Mouse (Mus musculus) CD4-positive helper T cell, adult 2 months (primary cell): ENCODE measurements around the gene Crk.
A peak's percentile ranks its signal among the peaks of the same experiment; 100 is the strongest.
"Not testable (repeated sequence)": the region's sequence is repeated elsewhere in the genome, so short reads cannot be mapped to it uniquely, and the experiment has no call there.

Experiments used
- DNase-seq: peaks from one replicate; pipeline ENCODE4 v3.0.0-alpha.2; 2012; ENCODE audit warnings: low read depth, missing footprints, low spot score

Gene Crk

DNA sequence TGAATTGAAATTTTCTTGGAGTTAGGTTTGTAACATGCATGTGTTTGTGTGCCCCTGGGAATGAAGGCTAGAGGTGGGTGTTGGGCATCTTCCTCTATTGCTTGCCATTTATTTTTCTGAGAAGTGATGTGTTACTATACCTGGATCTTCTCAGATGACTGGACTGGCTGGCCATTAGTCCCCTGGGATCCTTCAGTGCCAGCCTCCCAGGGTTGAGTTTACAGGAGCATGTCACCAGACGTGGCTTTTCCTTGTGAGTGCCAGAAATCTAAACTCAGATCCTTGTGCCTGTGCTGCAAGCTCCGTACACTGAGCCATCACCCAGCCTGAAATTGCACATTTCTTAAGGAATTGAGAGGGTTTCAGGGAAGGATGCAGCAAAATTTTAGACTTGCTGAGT, 5.9 kb downstream of the Crk start:
- DNase-seq, result no peak

DNA sequence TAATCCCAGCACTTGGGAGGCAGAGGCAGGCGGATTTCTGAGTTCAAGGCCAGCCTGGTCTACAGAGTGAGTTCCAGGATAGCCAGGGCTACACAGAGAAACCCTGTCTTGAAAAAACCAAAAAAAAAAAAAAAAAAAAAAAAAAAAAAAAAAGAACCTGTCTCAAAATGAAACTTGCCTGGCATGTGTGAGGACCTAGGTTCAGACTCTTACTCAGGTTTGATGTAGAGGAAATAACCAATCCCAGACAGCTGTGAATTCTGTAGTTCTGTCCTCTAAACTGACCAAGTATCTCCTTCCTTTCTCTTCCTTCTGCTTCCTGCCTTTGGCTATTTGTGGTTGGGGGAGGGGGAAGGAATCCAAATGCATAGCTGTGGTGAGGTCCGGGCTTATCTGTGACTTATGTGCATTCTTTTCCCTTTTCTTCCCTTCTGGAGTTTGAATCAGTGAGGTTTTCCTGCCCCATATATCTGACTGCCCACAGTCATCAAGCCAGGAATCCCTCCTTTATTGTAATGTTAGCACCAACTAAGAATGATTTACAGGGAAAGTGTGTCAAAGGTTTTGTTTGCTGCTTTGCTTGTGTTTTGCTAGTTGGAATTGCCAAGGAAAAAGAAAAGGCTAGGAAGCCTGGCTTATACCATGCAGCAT, 8.4 kb downstream of the Crk start:
- no peak for DNase-seq

DNA sequence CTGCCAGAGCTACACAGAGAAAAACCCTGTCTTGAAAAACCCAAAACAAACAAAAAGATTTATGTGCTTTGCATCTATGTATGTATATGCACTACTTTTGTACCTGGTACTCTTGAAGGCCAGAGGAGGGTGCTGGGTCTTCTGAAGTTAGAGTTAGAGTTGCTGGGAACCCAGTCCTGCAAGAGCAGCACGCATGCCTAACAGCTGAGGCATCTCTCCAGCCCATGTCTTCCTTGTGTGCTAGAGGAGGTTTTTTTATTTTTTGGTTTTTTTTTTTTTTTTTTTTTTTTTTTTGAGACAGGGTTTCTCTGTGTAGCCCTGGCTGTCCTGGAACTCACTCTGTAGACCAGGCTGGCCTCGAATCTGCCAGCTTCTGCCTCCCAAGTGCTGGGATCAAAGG, 9.1 kb downstream of the Crk start:
- no peak for DNase-seq

DNA sequence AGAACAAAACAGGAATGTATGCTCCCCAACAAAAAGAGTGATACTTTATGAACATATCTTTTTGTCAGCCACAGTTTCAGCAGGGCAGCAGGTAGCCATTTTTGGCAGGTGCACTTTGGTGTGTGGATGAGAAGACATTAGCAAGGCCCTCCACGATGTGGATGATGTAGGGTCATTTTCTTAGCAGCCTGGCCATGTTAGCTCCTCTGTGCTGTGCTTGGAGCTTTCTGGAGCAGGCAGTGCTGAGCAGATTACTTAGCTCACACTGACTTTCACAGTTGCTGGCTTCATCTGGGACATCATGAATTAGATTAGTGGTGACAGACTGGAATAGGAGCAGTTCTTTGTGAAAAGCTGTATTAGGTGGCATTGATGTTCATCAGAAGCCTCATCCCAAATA, 10.9 kb downstream of the Crk start:
- DNase-seq, result no peak

DNA sequence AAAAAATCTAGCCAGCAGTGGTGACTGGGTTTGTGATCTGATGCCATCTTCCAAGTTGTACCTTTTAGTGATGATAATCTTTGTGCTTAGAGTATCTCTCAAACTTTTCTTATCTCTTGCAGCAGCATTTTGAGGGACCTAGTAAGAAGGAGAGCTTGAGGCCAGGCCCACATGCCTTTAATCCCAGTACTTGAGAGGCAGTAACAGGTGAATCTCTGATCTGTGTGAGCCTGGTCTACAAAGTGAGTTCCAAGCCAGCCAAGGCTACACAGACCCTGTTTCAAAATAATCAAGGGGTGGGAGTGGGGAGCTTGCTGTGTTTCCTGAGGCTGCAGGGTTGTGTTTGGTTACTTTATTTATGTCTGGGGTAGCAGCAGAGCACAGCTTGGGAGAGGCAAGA, 12.0 kb downstream of the Crk start:
- no peak for DNase-seq

DNA sequence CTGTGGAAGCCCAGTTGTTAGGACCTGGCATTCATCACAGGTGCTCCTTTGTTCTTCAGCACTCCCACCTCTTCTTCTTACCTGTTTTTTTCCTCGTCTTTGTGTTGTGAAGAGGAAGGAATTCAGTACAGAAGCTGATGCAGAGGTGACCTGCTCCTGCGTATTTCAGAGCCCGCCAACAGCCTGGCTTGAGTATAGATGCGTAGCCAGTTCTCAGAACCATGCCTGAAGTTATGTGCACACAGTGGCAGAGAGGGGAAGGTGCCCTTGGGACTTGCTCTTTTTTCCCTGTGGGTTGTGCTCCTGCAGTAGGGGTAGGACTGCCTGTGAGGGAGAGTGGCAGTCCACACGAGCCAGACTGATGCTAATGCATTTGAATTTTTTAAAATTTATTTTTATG, 14.5 kb downstream of the Crk start:
- no peak for DNase-seq

DNA sequence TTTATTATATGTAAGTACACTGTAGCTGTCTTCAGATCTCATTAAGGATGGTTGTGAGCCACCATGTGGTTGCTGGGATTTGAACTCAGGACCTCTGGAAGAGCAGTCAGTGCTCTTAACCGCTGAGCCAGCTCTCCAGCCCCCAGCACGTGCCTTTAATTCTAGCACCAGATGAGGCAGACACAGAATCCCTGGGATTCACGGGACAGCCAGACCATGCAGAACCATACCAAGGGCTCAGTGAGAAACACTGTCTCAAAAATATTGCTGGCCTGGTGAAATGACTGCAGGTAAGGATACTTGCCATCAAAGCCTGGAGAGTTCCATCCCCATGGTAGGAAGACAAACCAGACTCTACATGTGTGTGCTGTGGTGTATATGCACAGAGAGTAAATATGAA, 18.4 kb downstream of the Crk start:
- DNase-seq, result not testable (repeated sequence)

DNA sequence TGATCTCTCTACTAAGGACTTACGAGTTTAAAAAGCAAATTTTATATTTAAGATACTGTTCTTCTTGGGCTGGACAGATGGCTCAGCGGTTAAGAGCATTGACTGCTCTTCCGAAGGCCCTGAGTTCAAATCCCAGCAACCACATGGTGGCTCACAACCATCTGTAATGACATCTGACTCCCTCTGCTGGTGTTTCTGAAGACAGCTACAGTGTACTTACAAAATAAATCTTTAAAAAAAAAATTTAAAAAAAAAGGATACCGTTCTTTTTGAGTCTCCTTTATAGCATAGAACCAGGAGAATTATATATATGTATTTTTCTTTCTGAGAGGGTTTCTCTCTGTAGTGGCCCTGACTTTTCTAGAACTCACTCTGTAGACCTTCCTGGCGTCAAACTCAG, 21.5 kb downstream of the Crk start:
- no peak for DNase-seq

DNA sequence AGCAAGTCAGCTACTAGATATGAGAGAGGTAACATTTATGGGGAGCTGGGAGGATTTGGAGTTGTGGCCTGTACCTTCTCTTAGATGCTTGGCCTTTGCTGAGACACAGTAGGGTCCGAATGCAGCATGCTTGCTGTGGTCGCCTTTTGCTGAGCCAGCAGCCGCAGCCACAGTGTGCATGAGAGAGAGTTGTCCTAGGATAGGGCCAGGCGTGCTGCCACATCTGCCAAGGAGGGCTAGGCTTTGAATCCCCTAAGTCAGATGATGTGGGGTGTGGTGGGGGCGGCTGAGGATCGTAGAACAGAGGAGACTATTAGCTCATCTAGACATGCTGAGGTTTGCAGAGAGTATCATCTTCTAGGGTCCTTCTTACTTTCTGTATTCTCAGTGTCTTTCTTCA, 23.7 kb downstream of the Crk start:
- no peak for DNase-seq

DNA sequence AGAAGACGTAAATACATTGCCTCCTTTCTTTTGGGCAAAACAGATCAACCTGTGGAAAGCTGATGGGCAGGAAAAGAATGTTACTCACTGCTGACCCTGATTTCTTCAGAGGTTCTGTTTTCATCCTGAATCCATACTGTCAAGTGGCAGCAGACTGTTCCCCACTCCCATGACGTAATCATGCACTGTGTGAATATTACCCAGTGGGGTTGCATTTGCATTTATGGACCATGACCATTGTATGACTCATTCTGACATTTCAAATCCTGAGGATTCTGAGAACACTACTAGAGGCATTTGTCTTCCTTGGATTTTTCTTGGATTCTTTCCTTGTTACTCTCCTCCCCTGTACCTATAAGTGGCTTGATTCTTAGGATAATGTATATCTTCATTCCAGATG, 24.7 kb downstream of the Crk start:
- DNase-seq, result no peak

DNA sequence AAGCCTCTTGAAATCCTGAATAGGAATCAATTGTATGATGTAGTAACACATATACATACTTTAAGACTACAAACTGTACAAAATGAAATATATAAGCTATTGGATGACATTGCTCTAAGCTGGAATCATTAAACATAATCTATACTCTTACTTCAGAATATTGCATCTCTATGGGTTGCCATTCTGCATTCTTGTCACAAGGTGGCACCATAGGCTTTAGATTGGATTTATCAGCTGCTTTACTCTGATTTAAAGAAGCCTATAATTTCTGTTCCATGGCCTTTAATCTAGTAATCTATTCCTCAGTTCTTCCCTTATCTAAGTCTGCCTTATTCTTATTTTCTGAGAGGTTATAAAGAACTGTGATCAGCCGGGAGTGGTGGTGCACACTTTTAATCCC, 34.9 kb downstream of the Crk start:
- DNase-seq, result peak; percentile 55

DNA sequence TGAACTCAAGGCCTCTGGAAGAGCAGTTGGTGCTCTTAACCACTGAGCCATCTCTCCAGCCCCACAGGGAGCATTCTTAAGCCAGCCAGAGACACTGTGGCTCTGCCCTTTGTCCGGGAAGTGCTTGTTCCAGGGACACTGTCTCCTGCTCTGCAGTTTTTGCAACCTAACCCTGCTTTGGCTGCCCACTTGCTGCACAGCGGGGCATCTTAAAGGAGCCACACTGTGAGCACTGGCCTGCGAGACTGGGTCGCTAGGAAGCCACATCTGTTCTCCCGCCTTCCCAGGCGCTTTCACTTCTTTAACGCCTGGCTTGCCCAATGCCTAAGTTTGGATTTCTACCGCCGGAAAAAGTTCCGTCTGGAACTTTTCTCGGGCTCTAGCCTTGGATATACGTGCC, 36.5 kb downstream of the Crk start:
- DNase-seq, result no peak

DNA sequence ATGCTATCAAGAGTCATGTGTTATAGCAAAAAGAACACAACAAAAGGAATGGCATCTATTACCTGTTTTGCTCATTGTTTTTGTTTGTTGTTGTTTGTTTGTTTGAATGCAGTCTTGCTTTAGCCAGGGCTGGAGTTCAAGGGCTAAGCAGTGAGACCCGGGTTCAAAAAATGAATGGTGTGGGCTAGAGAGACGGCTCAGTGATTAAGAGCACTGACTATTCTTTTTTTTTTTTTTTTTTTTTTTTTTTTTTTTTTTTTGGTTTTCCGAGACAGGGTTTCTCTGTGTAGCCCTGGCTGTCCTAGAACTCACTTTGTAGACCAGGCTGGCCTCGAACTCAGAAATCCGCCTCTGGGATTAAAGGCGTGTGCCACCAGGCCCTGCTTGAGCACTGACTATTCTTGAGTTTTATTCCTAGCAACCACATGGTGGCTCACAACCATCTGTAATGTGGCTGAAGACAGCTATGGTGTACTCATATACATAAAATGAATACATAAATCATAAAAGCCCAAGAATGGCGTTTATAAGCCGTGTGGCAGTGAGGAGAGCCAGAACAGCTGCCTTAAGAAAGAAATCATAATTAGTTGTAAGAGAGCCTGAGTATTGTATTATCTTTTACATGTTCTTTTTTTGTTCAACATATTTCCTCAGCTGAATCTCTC, 37.7 kb downstream of the Crk start:
- no peak for DNase-seq

DNA sequence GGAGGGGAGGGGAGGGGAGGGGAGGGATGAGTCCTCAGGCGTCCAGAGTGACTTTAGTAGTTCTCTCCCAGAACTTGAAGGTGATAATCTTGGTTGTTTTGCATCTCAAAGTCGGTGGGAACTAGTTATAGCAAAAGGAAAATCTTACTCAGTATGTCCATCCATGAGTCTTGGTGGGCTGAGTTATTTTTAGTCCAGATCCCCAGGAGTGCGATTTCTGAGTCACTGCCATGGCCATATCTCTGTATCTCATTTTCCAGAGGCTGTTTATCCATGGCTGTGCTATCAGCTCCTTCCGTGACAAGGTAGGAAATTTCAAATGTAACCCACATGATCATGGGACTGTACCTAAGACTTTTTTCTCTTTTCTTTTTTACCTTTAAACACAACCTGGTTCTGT, 43.3 kb downstream of the Crk start:
- DNase-seq, result no peak

DNA sequence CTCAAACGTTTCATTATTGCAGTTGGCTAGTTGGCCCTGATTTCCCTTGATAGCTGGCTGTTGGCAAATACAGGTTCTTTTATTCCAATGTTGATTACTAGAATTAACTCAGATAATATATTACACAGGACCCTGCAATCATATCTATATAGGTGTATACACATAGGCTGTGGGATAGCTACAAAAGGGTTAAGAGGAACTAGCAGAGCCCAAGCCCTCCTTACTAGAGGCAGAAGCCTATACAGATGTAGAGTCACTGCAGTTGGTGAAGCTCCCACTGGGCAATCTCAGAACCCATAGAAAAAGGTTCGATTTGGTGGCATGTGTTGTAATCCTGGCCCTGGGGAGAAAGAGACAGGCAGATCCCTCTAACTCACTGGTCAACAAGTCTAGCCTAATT, 48.1 kb downstream of the Crk start:
- no peak for DNase-seq

DNA sequence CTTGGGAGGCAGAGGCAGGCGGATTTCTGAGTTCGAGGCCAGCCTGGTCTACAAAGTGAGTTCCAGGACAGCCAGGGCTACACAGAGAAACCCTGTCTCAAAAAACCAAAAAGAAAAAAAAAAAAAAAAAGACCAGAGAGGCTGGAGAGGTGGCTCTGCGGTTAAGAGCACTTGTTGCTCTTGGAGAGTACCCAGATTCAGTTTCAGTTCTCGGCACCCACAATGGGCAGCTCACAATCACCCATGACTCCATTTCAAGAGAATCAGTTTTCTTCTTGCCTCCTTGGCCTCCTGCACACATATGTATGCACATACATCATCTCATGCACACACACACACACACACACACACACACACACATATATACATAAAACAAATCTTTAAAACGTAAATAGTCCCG, 48.6 kb downstream of the Crk start:
- peak; percentile 37 for DNase-seq

DNA sequence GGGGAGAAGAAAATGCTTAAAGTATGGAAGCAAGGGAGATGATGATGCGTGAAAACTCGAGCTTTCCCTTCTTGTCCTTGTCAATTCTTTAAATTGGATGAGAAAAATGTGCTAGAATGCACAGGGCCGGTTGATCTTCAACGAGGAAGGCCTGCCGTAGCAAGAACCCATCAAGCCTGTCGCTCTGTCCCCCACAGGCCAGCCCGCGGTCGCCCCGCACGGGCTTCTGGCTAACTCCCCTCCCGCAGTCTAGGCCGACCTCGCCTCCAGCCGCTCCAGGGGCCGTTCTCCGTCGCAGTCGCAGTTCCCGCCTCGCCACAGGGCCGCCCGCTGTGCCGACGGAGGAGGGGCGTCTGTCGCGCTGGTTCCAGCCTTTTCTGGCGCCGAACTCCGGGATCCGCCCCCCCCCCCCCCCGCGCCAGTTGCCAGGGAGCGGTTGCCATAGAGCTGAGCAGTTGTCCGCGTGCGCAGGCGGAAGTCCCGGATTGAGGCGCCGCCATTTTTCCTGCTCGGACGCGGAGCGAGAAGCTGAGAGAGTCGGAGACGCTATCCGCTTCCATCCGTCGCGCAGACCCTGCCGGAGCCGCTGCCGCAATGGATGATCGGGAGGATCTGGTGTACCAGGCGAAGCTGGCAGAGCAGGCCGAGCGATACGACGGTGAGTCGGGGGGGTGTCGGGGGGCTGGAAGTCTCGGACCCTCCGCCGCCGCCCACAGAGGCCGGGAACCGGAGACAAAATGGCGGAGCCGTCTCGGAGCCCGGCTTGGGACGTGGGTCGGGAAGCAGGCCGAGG, 53.6 kb downstream of the Crk start, which contains the start of gene Ywhae:
TSS of gene Ywhae (plus strand) at position 436 of the 793 bp plus-strand sequence.
- peak; percentile 97 for DNase-seq

DNA sequence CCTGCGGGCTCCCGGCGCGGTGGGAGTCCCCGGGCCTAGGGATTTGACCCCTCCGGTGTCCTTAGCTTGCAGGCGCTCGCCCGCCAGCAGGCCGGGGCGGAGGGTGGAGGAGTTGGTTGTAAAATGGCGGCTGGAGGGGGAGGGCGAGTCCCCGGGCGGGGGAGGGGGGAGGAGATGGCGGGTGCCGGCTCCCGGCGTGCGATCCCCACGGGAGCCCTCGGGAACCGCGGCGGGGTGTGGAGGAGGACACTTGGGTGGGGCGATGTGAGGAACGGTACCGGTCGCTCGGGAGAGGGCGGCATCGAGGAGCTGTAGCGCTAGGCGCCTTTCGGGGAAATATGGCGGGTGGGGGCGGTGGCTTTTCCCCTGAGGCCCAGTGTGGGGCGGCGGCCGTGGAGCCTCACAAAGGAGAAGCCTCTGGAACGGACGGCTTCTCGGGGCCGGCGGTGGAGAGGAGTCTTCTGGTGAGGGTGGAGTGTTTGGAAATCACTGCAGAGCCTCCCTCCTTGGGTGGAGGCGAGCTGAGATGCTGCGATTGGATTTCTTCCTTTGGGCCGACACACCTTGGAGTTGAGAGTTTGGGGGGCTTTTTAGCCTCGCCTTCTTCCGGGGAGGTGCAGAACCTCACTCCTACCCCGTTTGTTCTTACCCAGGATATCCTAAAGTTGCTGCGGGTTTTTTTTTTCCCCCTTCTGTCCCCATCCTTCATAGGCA, 54.3 kb downstream of the Crk start:
- no peak for DNase-seq

DNA sequence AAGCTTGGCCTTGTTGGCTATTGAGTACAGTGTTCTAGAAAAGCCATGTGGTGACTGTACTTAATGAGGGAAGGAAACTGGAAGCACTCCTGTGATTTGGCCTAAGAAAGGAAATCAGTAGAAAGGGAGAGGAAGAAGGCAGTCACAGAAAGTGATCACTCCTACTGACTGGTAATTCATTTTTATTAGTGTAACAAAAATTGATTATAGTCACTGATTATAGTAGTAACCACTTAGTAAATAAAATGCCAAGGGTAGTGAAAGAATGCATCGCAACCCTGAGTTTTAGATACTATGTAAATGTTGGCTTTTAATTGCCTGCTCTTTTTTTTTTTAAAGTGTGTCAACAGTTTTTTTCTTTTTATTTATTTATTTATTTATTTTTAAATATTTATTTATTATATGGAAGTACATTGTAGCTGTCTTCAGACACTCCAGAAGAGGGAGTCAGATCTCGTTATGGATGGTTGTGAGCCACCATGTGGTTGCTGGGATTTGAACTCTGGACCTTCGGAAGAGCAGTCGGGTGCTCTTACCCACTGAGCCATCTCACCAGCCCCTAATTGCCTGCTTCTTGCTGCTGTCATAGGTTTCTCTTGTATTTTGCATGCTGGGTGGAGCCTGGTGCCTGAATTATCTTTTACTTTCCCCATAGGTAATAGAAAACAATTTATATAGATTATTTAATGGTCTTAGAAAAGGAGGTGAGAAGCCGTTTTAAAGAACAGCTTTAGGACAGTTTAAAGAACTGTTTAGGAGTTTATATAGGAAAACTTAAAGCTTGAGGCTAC, 56.6 kb downstream of the Crk start:
- no peak for DNase-seq

DNA sequence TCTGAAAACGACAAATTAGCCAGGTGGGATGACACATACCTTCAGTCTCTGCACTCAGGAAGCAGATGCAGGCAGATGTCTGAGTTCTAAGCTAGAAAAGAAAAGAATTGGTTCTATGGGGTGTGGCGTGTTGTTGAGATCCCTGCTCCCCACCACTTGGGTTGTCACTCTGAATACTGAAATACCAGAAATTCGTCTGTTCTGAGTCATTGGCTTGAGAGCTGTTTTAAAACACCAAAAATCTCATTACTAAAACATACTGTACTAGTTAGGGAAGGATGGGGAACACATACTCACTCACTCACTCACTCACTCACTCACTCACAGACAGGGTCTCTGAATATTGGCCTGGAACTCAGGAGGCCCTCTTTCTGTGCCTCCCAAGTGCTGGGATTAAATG, 57.9 kb downstream of the Crk start:
- DNase-seq, result no peak

DNA sequence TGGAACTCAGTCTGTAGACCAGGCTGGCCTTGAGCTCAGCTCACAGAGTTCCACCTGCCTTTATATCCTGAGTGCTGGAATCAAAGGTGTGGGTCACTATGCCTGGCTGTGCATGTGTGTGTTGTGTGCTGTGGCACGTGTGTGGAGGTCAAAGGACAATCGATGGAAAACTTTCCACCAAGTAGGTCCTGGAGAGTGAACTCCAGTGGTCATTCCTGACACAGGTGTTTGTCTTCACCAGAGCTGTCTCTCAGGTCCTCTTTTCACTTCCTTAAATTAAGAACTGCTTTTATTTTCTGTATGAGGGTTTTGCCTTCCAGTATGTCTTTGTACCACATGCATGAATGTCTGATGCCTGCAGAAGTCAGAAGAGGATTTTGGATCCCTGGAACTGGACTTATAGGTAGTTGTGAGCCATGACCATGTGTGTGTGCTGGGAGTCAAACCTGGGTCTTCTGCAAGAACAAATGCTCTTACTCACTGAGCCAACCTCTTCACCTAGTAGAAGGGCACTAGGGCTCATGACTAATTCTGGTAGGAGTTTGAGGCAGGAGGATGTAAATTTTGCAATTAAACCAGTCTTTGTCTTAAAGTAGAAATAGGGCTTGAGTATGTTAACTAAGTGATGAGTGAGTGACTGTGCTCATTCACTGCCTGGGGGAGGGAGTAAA, 58.9 kb downstream of the Crk start:
- DNase-seq, result no peak
